8 mouse cellular contexts compared by ENCODE assay signal in the genomic region with DNA sequence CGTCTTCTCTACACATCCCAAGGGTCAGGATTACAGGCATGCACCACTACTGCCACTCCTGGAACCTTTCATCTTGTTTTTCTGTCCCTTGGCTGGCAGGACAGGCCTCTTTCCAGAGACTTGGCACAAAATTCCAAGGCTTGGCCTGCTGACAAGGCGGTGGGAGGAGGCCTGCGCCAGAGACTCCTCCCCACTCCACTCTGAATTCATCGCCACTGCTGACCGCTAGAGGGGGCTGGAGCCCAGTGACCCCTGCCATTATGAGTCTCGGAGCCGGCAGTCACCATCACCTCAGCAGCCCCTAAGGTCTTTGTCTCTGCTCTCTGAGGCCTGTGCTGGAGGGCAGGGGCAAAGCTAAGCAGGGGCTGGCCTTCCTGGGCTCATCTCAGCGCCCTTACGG. TPM values are rescaled to one million over a fixed set of nuclear protein-coding genes. Genes with fewer than 3 reads are reported as not detected.
DNase-seq lines count a peak whose midpoint lies in the region; ATAC-seq and TF ChIP-seq lines count a peak whose summit lies in the region.

No protein-coding gene starts in this region.

- in situ Hi-C loops in ES-E14 (cut with MboI; ENCODE audit: low sequenced_read_pairs in 2 of 2, unreplicated experiment in 2 of 2) = no loop called here

- TF ChIP-seq POLR2A in cerebellum, adult 2 months (IDR thresholded peaks at IDR 0.05; ENCODE audit: borderline replicate concordance, insufficient read depth, low read length) = no peak
- TF ChIP-seq POLR2A in lung, adult 2 months (IDR thresholded peaks at IDR 0.05; ENCODE audit: borderline replicate concordance, extremely low read depth, low read depth, low read length) = no peak

- H3K4me1 ChIP-seq in ES-E14 (ENCODE audit: control insufficient read depth in 2 of 2, insufficient read depth in 2 of 2, low read length in 2 of 2, poor library complexity in 1 of 2) = peaks cover 0 to 21% of the 10 kb centered on the region in 2 experiments; a peak in 2 of 4 replicates
- H3K4me1 ChIP-seq in cerebellum, adult 2 months (ENCODE audit: control insufficient read depth, insufficient read depth, low read length) = peaks cover 15% of the 10 kb centered on the region
- H3K4me1 ChIP-seq in forebrain, postnatal 0 days (ENCODE audit: insufficient read depth) = no peaks in the 10 kb centered on the region
- H3K4me1 ChIP-seq in lung, adult 2 months (ENCODE audit: control insufficient read depth, insufficient read depth, low read length) = 0 out of 2 replicates have a peak, but pooled peaks cover 3% of the 10 kb centered on the region

- peak; percentile 42 for ATAC-seq in forebrain, postnatal 0 days

- H3K4me3 ChIP-seq in ES-E14 (ENCODE audit: insufficient read depth in 1 of 2, low read depth in 1 of 2, low read length in 2 of 2, poor library complexity in 1 of 2, severe bottlenecking in 1 of 2) = no peak overlapping the region
- no peak overlapping the region for H3K4me3 ChIP-seq in cerebellum, adult 2 months (replicated peaks; ENCODE audit: insufficient read depth, low read depth, low read length)
- no peak overlapping the region for H3K4me3 ChIP-seq in forebrain, postnatal 0 days (ENCODE audit: low read depth, low read length)
- no peak overlapping the region for H3K4me3 ChIP-seq in layer of hippocampus, adult 2 months
- H3K4me3 ChIP-seq in lung, adult 2 months (replicated peaks; ENCODE audit: extremely low read depth, low read depth, low read length) = no peak overlapping the region

- DNase-seq in ES-E14 (ENCODE audit: low read depth, low spot score) = peak; percentile 86
- peak; percentile 93 to 97 for DNase-seq in cerebellum, adult 2 months
- DNase-seq in forebrain, postnatal 0 days = peak; percentile 86
- DNase-seq in heart, postnatal 36 days = peak; percentile 84 to 90
- DNase-seq in layer of hippocampus, adult 2 months (ENCODE audit: low spot score in 2 of 2) = peak; percentile 76 to 85
- peak; percentile 88 for DNase-seq in lung, adult 2 months
- peak; percentile 84 for DNase-seq in ovary, adult 18-20 months (ENCODE audit: low spot score)
- DNase-seq in thymus, postnatal 10 days (ENCODE audit: low spot score in 2 of 2) = peak; percentile 35 to 73

- intact Hi-C loops in heart, postnatal 36 days (cut with DNase I) = no loop called here

- no peaks in the 10 kb centered on the region for H3K27me3 ChIP-seq in cerebellum, adult 2 months (ENCODE audit: control insufficient read depth, insufficient read depth, low read length)
- H3K27me3 ChIP-seq in forebrain, postnatal 0 days (ENCODE audit: insufficient read depth, low read length) = no peaks in the 10 kb centered on the region

- no peaks in the 10 kb centered on the region for H3K36me3 ChIP-seq in ES-E14 (ENCODE audit: control insufficient read depth, insufficient read depth, low read length, poor library complexity, severe bottlenecking)
- no peaks in the 10 kb centered on the region for H3K36me3 ChIP-seq in forebrain, postnatal 0 days (ENCODE audit: insufficient read depth)

- H3K27ac ChIP-seq in ES-E14 (ENCODE audit: insufficient read depth, low read depth, low read length, poor library complexity, severe bottlenecking) = no peak overlapping the region
- H3K27ac ChIP-seq in cerebellum, adult 2 months (ENCODE audit: insufficient read depth, low read length) = no peak overlapping the region
- H3K27ac ChIP-seq in forebrain, postnatal 0 days (ENCODE audit: low read depth, low read length) = peak overlapping the region; percentile 50; the same call in 1 of the 2 replicates
- no peak overlapping the region for H3K27ac ChIP-seq in layer of hippocampus, adult 2 months

- 15% methylated on average over 9 of the region's 9 CpGs for WGBS in cerebellum, adult 2 months
- WGBS in forebrain, postnatal 0 days = 8% methylated on average over 9 of the region's 9 CpGs
- 11% methylated on average over 9 of the region's 9 CpGs for WGBS in lung, adult 2 months

- no peaks in the 10 kb centered on the region for H3K9me3 ChIP-seq in ES-E14 (ENCODE audit: control insufficient read depth, insufficient read depth, low read depth, low read length)
- H3K9me3 ChIP-seq in forebrain, postnatal 0 days (ENCODE audit: low read length) = no peaks in the 10 kb centered on the region

- no peak overlapping the region for H3K4me2 ChIP-seq in forebrain, postnatal 0 days (ENCODE audit: low read depth)

- H3K9ac ChIP-seq in ES-E14 (ENCODE audit: insufficient read depth, low read depth, low read length, poor library complexity, severe bottlenecking) = peak overlapping the region; percentile 38; the same call in 1 of the 2 replicates
- H3K9ac ChIP-seq in forebrain, postnatal 0 days = no peak overlapping the region

- peak; percentile 77 for TF ChIP-seq CTCF in cerebellum, adult 2 months (IDR thresholded peaks at IDR 0.05; ENCODE audit: borderline replicate concordance, insufficient read depth, low read depth, low read length)
- peak; percentile 81 for TF ChIP-seq CTCF in forebrain, postnatal 0 days (IDR thresholded peaks at IDR 0.05; ENCODE audit: low read depth)
- peak; percentile 90 for TF ChIP-seq CTCF in layer of hippocampus, adult 2 months (conservative IDR thresholded peaks at IDR 0.05)
- peak; percentile 73 for TF ChIP-seq CTCF in lung, adult 2 months (IDR thresholded peaks at IDR 0.05; ENCODE audit: insufficient read depth, low read length)

TF ChIP-seq in ES-E14, 5 proteins besides CTCF, POLR2A, EP300 and RAD21:
- TF ChIP-seq MAFK (IDR thresholded peaks at IDR 0.05; ENCODE audit: insufficient read depth, low read depth, low read length) = no peak
- no peak for TF ChIP-seq ZNF384 (IDR thresholded peaks at IDR 0.05; ENCODE audit: low read depth, low read length)
- peak; percentile 39; the same call in 1 of the 2 replicates for TF ChIP-seq ZC3H11A (IDR thresholded peaks at IDR 0.05; ENCODE audit: borderline replicate concordance, low read depth, low read length)
- no peak for TF ChIP-seq CHD2 (IDR thresholded peaks at IDR 0.05; ENCODE audit: low read depth, low read length)

RNA-seq across cellular contexts. Expression of gene Commd7, which starts 23.0 kb away (rescaled TPM):
- total RNA-seq in ES-E14 (2012; rRNA removed) = 9.1 and 12.7 TPM in 2 replicates
- polyA plus RNA-seq in cerebellum, adult 2 months (2012; rRNA removed) = 30.2 and 32.5 TPM in 2 replicates
- total RNA-seq in forebrain, postnatal 0 days (2014; rRNA removed) = 39.2 and 46.4 TPM in 2 replicates
- 105 and 116 TPM in 2 replicates for polyA plus RNA-seq in forebrain, postnatal 0 days (2015; fragmentation: Nextera tagmentation; extraction: Ambion mirVana)
- 10 to 100 TPM; 11.0 to 12.2 TPM for total RNA-seq in heart, postnatal 36 days (2021)
- 10 to 100 TPM; 25.2 to 31.0 TPM for total RNA-seq in layer of hippocampus, adult 2 months (2021)
- polyA plus RNA-seq in lung, adult 2 months (2012; rRNA removed) = 15.0 and 20.5 TPM in 2 replicates

RNA-seq across cellular contexts. Expression of gene Dnmt3b, which starts 39.7 kb away (rescaled TPM):
- 136 and 183 TPM in 2 replicates for total RNA-seq in ES-E14 (2012; rRNA removed)
- 1.6 and 2.6 TPM in 2 replicates for polyA plus RNA-seq in cerebellum, adult 2 months (2012; rRNA removed)
- 1.9 and 3.9 TPM in 2 replicates for total RNA-seq in forebrain, postnatal 0 days (2014; rRNA removed)
- polyA plus RNA-seq in forebrain, postnatal 0 days (2015; fragmentation: Nextera tagmentation; extraction: Ambion mirVana) = 1.3 and 1.9 TPM in 2 replicates
- total RNA-seq in heart, postnatal 36 days (2021) = 1 to 10 TPM; 1.1 to 1.2 TPM
- 1 to 10 TPM; 1.4 to 2.1 TPM for total RNA-seq in layer of hippocampus, adult 2 months (2021)
- polyA plus RNA-seq in lung, adult 2 months (2012; rRNA removed) = 2.0 and 3.3 TPM in 2 replicates

Comparison
In these comparisons a context has a peak if more than half of its experiments do, and no peak if none do; other contexts are left out.
1. RNA of gene Dnmt3b, which starts 39.7 kb away (total RNA-seq): 136 to 183 TPM in ES-E14; 1.9 to 3.9 TPM in forebrain, postnatal 0 days, 1.4 to 2.1 TPM in layer of hippocampus, adult 2 months and 1.1 to 1.2 TPM in heart, postnatal 36 days; every median in the first group is over 10 times any median in the second.
2. Peak in every context shown above with its lines, with median percentiles within 50 percentile points of each other: DNase-seq and CTCF ChIP-seq.